Mouse (Mus musculus) CH12.LX (cell line): ENCODE measurements around the gene Rabgap1l.

Source experiments
- CHD2 ChIP-seq: IDR thresholded peaks from 2 replicates; pipeline ENCODE4 v1.6.1; 2011; ENCODE audit warnings: low read length, improper control_type of control experiment
- CTCF ChIP-seq, 2 experiments: IDR thresholded peaks in 1 of 2; conservative IDR thresholded peaks in 1 of 2; 2 replicates each; pipeline ENCODE4 v1.5.1; 2011 to 2012; ENCODE audit warnings: low read depth in 2 of 2, low read length in 2 of 2, improper control_type of control experiment in 1 of 2, inconsistent platforms in 1 of 2, mild to moderate bottlenecking in 1 of 2, moderate library complexity in 1 of 2
- ELF1 ChIP-seq: IDR thresholded peaks from 2 replicates; pipeline ENCODE4 v1.6.1; 2014; ENCODE audit warnings: low read depth, mild to moderate bottlenecking, inconsistent platforms, low read length, improper control_type of control experiment
- EP300 ChIP-seq: IDR thresholded peaks from 2 replicates; pipeline ENCODE4 v1.6.1; 2011; ENCODE audit warnings: low read length, improper control_type of control experiment
- KAT2A ChIP-seq: IDR thresholded peaks from 2 replicates; pipeline ENCODE4 v1.6.1; 2012; ENCODE audit warnings: low read length, improper control_type of control experiment, inconsistent platforms; ENCODE audit not compliant: insufficient replicate concordance
- MAX ChIP-seq: IDR thresholded peaks from 2 replicates; pipeline ENCODE4 v1.6.1; 2011; ENCODE audit warnings: low read length, improper control_type of control experiment
- NELFE ChIP-seq: IDR thresholded peaks from 2 replicates; pipeline ENCODE4 v1.6.1; 2011; ENCODE audit warnings: low read depth, low read length, improper control_type of control experiment
- PAX5 ChIP-seq: IDR thresholded peaks from 2 replicates; pipeline ENCODE4 v1.6.1; 2012; ENCODE audit warnings: low read length, inconsistent platforms, mixed read lengths
- POLR2A ChIP-seq: IDR thresholded peaks from 2 replicates; pipeline ENCODE4 v1.6.1; 2011; ENCODE audit warnings: low read depth, mild to moderate bottlenecking, improper control_type of control experiment, low read length
- ZC3H11A ChIP-seq: IDR thresholded peaks from 2 replicates; pipeline ENCODE4 v1.6.1; 2012; ENCODE audit warnings: low read depth, mild to moderate bottlenecking, inconsistent platforms, low read length, improper control_type of control experiment
- ZMIZ1 ChIP-seq: IDR thresholded peaks from 2 replicates; pipeline ENCODE4 v1.6.1; 2012; ENCODE audit warnings: low read depth, mild to moderate bottlenecking, inconsistent platforms, low read length, improper control_type of control experiment

DNA sequence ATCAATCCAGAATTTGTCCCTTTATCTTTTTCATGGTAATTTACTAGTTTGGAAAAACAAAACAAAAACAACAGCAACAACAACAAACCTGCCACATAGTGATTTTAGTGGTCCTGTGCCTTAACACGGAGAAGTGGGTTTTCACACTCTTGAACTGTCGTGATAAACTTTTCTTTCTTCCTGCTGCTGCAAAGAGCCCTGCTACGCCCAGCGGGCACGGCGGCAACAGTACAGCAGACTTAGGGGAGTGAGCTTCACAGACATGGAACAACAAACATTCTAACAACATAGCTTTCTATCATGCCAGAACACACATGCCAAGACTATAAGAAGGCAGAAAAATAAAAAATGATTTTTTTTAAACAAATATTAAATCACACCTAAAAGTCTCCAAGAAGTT, 486.7 kb downstream of the Rabgap1l start:
- TF ChIP-seq ELF1 (no peak), CTCF (conservative IDR thresholded peaks at IDR 0.05 in 1 of 2, IDR thresholded peaks at IDR 0.05 in 1 of 2; ENCODE audit: low read depth in 2 of 2, low read length in 2 of 2) (no peak), ZMIZ1 (no peak), PAX5 (no peak), POLR2A (no peak), CHD2 (no peak), EP300 (no peak), KAT2A (no peak), MAX (no peak), ZC3H11A (no peak), NELFE (no peak)
